Mouse (Mus musculus): ENCODE data around the gene Gpr1.
"Not testable (repeated sequence)": the region's sequence is repeated elsewhere in the genome, so short reads cannot be mapped to it uniquely, and the experiment has no call there.

Gpr1 gene

GRCm38 (mm10) chr1:63214631-63215030 lies 288 bp upstream of the Gpr1 start:
- DNase-seq, result no peak

- DNase-seq, result no peak
These were observed 669 bp downstream of the Gpr1 start for GRCm38 (mm10) chr1:63213478-63214270.

GRCm38 (mm10) chr1:63209861-63210529 lies 4.3 kb downstream of the Gpr1 start:
- no peak for DNase-seq

GRCm38 (mm10) chr1:63207607-63208006 lies 6.7 kb downstream of the Gpr1 start:
- no peak for DNase-seq

GRCm38 (mm10) chr1:63204660-63205394 lies 9.5 kb downstream of the Gpr1 start:
- DNase-seq, result no peak

- no peak for DNase-seq
These were observed 10.2 kb downstream of the Gpr1 start for GRCm38 (mm10) chr1:63203950-63204659.

- no peak for DNase-seq
These were observed 10.9 kb downstream of the Gpr1 start for GRCm38 (mm10) chr1:63203471-63203870.

GRCm38 (mm10) chr1:63201672-63202071 lies 12.7 kb downstream of the Gpr1 start:
- DNase-seq, result no peak

- no peak for DNase-seq
These were observed 14.0 kb downstream of the Gpr1 start for GRCm38 (mm10) chr1:63200322-63200721.

- DNase-seq, result no peak
These were observed 15.0 kb downstream of the Gpr1 start for GRCm38 (mm10) chr1:63199387-63199786.

- no peak for DNase-seq
These were observed 18.4 kb downstream of the Gpr1 start for GRCm38 (mm10) chr1:63195848-63196512.

GRCm38 (mm10) chr1:63192306-63193065 lies 21.9 kb downstream of the Gpr1 start:
- DNase-seq, result no peak

GRCm38 (mm10) chr1:63190851-63191250 lies 23.5 kb downstream of the Gpr1 start:
- no peak for DNase-seq

GRCm38 (mm10) chr1:63188536-63188935 lies 25.8 kb downstream of the Gpr1 start:
- DNase-seq, result no peak

GRCm38 (mm10) chr1:63185430-63185829 lies 28.9 kb downstream of the Gpr1 start:
- not testable (repeated sequence) for DNase-seq

GRCm38 (mm10) chr1:63182636-63183270 lies 31.6 kb downstream of the Gpr1 start:
- peak; percentile 26 for DNase-seq

- peak; percentile 64 for DNase-seq
These were observed 32.1 kb downstream of the Gpr1 start for GRCm38 (mm10) chr1:63182212-63182611.

- no peak for DNase-seq
These were observed 32.9 kb downstream of the Gpr1 start for GRCm38 (mm10) chr1:63181480-63181879.

GRCm38 (mm10) chr1:63181019-63181418 lies 33.3 kb downstream of the Gpr1 start:
- DNase-seq, result peak; percentile 81

- not testable (repeated sequence) for DNase-seq
These were observed 33.8 kb downstream of the Gpr1 start for GRCm38 (mm10) chr1:63180575-63180974.

GRCm38 (mm10) chr1:63180122-63180521 lies 34.2 kb downstream of the Gpr1 start:
- DNase-seq, result no peak
